Mouse (Mus musculus): Measurements from ENCODE around the gene 4933428M09Rik. TPM values are rescaled to one million over a fixed set of nuclear protein-coding genes. Genes with fewer than 3 reads are reported as not detected.

4933428M09Rik gene
- polyA plus RNA-seq (2014; fragmentation: Illumina TruSeq; extraction: RNeasy Lipid Tissue Mini Kit (QIAGEN cat#74804); ENCODE audit: low read depth, low replicate concordance): not detected

DNA sequence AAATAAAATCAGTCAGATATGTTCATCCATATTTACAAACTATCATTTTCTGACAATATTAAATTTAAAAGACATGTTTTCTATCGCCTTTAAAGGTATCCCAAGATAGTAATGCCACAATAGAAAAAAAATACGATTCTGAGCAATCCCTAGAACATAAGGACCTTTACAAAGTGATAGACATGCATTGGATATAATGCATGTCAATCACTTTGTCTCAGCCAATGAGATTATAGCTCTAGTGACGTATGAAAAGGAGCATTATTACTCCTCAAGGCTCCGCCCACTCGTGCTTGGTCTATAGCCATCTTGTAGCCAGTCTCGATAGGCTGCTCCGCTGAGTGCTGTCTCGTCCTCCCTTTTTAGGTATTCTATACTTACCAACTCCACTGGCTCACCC lies at the start of gene 4933428M09Rik:
TSS of gene 4933428M09Rik (plus strand) at position 301 of the 400 bp plus-strand sequence.

DNA sequence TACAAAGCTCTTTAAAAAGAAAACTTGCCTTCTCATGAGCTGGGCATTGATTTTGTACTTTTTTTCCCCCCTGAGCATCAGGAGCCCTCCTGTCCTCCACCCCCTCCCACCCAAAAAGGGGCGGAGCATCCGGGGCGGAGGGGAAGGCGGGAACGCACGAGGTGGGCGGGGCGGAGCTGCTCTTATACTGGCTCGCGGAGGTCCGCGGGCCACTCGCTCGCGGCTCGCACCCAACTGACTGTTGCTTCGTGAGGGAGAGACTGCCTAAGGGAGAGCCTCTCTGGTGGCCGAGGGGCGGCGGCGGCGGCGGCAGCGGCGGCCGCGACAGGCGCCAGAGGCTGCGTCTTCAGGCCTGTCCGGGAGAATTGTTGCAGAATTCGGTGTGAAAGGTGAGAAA lies 30.8 kb downstream of the 4933428M09Rik start, which contains the start of gene Mum1l1:
TSS of gene Mum1l1 (plus strand) at position 214 of the 397 bp plus-strand sequence.

Other genes with a start within 250 kb of the 4933428M09Rik start
- gene Serpina7, start 94.0 kb upstream of the 4933428M09Rik start, polyA plus RNA-seq (2014; fragmentation: Illumina TruSeq; extraction: RNeasy Lipid Tissue Mini Kit (QIAGEN cat#74804); ENCODE audit: low read depth, low replicate concordance): not detected
- gene 4930513O06Rik, start 93.0 kb upstream of the 4933428M09Rik start, polyA plus RNA-seq (2014; fragmentation: Illumina TruSeq; extraction: RNeasy Lipid Tissue Mini Kit (QIAGEN cat#74804); ENCODE audit: low read depth, low replicate concordance): not detected
- 1.4 TPM for gene Mum1l1, start 30.8 kb downstream of the 4933428M09Rik start, polyA plus RNA-seq (2014; fragmentation: Illumina TruSeq; extraction: RNeasy Lipid Tissue Mini Kit (QIAGEN cat#74804); ENCODE audit: low read depth, low replicate concordance)
- gene Trap1a, start 154.5 kb downstream of the 4933428M09Rik start, polyA plus RNA-seq (2014; fragmentation: Illumina TruSeq; extraction: RNeasy Lipid Tissue Mini Kit (QIAGEN cat#74804); ENCODE audit: low read depth, low replicate concordance): not detected